Mouse (Mus musculus): Measurements from ENCODE around the gene Phactr2.
"Not testable (repeated sequence)": the region's sequence is repeated elsewhere in the genome, so short reads cannot be mapped to it uniquely, and the experiment has no call there.

The Phactr2 gene

DNA sequence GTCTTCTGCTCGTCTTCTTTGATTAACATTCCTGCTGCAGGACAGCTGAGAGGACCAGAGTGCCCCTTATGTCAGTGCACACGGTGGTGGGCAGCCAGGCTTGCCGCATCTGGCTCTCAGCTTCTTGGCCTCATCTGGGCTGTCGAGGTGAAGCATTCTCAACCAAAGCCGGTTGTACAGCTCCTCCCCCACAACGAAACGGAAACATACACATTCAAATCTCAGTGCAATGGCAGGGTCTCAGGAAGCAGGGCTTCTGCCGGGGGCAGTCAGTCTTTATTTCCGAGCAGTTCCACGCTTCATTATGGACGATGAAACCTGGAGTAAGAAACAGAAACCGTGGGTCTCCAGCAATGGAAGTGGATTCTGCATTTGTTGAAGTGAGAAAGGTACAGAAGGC is 260.3 kb downstream of the Phactr2 start:
- no peak for DNase-seq (ENCODE audit: low spot score in 2 of 2)

GRCm38 (mm10) chr10:13212829-13213228 is 261.4 kb downstream of the Phactr2 start:
- no peak for DNase-seq (ENCODE audit: low spot score in 2 of 2)

- DNase-seq (ENCODE audit: low spot score in 2 of 2): no peak
Measured at GRCm38 (mm10) chr10:13212326-13212725, 261.9 kb downstream of the Phactr2 start.

DNA sequence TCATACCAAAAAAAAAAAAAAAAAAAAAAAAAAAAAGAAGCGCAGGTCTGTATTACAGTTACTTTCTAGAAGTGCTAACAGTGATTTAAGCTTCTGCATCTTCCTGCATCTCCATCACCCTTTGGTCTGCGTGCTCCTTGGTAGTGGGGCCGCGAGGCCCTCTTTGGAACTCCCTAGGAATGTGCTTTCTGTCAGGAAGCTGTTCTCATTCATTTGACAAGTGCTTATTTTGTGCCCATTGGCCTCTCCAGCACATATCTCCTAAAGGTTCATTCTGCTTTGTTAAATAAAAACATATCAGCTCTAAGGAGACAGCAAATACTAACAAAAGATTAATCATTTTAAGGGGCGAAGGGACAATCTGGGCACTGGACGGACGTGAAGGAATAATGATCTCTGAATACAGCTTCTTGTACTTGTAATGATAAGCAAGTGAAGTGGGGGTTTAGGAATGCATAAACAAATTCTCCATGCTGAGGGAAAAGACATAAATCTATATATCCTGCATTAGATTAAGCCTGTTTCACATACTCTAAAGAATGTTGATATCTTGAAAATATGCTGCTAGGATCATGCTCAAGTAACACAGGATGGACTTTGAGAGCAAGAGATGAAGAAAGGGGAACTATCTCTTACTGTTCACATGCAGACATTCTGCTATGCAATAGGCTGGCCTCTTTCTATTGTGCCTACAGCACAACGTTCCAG is 264.1 kb downstream of the Phactr2 start:
- DNase-seq (ENCODE audit: low spot score in 2 of 2): no peak

DNA sequence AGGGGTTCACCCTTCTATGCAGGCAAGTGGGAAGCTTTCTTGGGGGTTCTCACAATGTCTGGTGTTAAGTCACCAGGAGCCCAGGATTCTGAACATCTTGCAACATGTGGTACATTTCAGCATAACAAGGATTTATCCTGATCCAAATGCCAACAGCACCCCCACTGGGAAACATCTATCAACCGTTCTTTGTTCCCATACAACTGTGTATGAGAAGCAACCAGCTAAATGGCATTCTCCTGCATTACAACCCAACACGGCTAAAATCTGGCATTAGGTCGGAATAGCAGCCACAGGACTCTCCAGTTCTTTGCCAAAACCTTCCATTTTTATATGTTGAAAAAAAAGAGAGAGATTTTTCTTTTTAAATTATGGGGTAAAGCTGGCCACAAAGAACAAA is 264.7 kb downstream of the Phactr2 start:
- no peak for DNase-seq (ENCODE audit: low spot score in 2 of 2)

DNA sequence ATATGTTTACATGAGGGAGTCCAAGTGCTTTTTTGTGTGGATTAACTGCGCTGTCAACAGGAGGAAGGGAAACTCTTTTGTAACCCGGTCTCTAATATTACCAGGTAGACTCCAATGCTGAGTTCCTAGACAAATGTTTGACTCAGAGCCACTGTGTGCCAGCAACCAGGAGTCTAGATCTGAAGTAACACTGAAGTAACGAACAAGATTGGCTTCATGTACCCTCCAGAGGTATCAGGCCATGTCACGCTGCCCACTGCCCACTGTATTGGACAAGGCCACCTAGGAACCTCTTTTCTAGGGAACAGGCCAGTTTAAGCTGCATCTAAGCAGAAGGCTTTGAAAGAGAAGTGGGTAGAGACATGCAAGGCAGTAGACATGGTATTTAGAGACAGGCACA is 265.2 kb downstream of the Phactr2 start:
- DNase-seq (ENCODE audit: low spot score in 2 of 2): no peak

DNA sequence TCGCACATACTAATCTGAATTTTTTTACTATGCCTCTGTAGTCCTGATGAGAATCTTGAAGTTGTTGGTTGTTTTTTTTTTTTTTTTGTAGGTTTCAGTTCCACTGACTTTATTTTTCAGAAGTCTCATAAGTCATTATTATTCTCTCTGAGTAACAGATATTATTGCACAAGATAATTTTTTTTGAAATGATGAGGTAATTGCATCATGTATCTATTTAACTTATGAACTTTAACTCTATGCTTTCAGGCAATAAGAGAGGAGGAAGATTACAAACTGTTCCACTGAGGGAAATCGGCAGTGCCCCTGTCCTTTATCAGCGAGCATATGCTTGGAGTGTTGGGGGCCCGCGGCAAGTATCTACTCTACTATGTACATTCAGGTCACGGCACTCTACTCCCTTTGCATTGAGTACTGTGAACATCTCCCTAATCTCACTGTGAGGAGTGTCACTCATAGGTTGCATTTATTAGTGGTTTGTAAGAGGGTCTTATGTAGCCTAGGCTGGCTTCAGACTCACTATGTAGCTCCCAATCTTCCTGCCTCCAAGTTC is 272.4 kb downstream of the Phactr2 start:
- no peak for DNase-seq (ENCODE audit: low spot score in 2 of 2)

- no peak for DNase-seq (ENCODE audit: low spot score in 2 of 2)
Measured at GRCm38 (mm10) chr10:13200862-13201261, 273.4 kb downstream of the Phactr2 start.

- no peak for DNase-seq (ENCODE audit: low spot score in 2 of 2)
Measured at GRCm38 (mm10) chr10:13199234-13199633, 275.0 kb downstream of the Phactr2 start.

DNA sequence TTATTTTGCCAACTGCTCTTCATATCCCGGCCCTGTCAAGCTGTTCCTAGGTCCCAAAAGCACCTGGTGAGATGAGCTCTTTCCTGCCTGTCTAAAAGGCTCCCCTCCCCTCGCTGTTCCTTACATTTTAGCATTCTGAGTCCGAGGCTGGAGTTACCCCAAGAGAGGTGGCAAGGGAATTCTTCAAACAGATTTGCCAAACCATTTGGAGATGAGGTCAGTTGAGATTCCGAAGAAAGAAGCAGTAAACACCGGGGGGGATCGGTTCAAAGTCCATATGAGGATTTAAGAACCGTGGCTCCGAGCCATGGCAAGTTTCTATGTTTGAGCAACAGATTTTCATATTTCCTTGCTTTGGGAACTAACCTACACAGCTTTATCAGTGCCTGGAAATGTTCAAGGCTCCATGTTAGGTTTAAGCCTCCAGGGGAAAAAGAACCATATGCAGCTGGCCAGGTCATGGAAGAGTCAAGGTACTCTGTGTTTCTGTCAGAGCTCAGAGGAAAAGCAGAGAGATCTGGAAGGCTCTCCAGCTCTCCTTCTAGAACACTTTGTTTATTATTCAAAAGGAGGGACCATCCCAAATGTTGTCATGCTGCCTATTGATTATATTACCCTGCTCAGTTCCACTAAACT is 277.2 kb downstream of the Phactr2 start:
- no peak for DNase-seq (ENCODE audit: low spot score in 2 of 2)

DNA sequence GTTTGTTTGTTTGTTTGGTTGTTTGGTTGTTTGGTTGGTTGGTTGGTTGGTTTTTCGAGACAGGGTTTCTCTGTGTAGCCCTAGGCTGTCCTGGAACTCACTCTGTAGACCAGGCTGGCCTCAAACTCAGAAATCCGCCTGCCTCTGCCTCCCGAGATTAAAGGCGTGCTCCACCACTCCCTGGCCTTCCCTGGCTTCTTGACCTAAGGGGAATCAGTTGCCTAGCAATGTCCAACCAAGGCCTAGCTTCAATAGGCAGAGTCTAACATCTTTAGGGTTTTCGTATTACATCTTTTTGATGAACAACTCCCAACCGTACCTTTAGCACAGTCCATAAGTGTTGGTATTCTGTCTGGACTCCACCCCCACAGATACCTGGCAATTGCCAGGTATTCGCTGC is 280.7 kb downstream of the Phactr2 start:
- DNase-seq (ENCODE audit: low spot score in 2 of 2): not testable (repeated sequence)

DNA sequence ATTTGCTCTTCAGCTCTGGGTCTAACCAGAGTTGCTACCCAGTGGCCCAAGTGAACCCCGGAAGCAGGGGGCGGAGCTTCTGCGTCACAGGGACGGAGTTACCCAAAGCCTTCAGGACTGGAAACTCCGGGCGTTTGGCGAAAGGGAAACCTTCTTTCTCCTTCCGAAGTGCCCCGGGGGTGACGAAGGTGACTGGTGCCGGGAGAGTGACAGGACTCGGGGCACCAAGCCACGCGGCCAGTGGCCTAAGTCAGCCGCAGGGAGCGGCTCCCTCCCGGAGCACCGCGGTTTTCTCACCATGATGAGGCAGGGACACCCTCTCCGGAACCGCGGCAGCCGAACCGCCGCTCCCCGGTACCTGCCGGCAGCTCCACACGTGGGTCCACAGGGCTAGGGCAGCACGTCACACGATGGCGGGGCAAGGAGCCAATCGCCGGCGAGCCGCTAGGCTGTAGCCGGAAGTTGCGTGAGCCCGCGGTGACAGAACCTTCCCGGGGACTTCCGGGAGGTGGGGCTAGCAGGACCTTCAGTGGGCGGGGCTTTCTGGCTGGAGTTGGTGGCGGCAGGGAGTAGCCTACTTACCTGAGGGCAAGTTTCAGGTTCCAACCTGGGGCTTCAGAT is 281.4 kb downstream of the Phactr2 start, which contains the start of gene Ltv1:
Gene Ltv1, minus strand, starts transcription at position 438 of the 621 bp plus-strand sequence.
- DNase-seq (ENCODE audit: low spot score in 2 of 2): peak; percentile 94

DNA sequence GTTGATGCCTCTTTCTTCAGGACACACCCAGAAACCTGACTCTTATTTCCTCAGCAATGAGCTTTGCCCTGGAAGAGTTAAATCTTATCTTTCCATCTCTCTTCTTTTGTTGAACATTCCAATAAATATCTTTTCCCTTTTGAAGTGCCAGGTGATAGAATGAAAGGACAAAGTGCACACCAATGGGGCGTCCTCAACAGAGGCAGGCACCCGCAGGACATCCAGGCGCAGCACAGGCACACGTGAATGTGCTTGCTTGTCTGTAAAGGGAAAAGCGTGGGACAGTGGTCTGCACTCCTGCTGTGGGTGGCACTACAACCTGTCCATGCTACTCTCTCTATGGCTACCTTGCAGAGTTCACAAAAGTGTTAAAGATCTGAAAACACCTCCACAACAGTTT is 284.3 kb downstream of the Phactr2 start:
- DNase-seq (ENCODE audit: low spot score in 2 of 2): no peak

DNA sequence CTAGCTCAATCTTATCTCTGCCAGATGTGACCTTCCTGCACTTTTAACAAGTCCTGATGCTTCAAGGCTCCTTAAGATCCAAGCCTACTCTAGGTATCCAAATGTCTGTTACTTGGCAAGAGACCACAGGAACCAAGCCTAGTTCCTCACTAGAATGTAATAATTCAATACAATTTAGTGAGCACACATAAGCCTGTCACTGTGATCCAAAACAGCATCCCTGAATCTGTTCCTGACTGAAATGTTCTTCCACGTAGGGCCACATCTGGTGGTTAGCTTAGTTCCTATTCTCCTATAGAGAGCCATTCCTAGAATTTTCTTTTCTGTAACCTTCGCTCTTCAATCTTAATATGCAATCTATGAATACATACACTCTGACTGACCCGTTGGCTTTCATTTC is 287.5 kb downstream of the Phactr2 start:
- no peak for DNase-seq (ENCODE audit: low spot score in 2 of 2)

DNA sequence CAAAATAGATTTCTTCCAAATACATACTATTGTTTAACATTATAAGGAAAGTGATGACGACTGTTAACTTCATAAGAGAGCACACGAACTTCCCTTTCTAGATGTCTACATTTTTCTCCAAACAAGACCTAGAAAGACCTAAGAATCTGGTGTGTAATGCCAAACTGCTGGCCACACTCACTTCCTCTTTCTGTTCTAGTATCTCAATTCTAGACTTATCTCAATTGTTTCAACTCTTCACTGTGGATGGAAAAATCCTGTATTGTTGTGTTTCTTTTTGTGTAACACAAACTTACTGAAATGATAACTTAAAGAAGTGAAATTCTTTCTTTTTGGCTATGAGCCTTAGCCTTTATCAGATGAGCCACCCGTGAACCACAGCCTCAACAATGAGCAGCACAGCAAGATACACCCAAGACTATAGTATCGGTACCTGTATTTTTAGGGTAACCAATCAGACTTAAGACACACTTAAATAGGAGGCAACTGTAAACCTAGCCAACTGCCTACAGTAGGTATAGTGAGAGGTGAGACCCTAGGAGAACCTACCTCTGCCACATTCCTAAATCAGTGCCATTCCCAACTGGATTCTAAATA is 289.9 kb downstream of the Phactr2 start:
- DNase-seq (ENCODE audit: low spot score in 2 of 2): no peak

DNA sequence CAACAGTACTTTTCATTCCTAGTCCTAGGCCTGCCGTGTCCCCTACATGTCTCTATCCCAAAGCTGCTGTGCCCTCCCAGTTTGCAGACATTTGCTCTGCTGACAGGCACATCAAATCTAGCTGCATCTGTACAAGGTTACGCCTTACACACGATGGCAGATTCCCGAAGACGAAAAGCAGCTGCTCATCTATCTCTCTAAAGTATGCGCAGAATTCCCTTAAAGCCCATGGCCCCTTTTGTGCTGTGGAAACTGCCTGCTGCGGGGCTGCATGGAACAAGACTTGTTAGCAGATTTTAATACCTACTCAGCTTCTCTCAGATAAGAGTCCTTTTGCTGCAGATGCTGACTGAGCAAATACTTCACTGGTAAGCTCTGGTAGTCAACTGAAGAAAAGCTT is 294.0 kb downstream of the Phactr2 start:
- DNase-seq (ENCODE audit: low spot score in 2 of 2): no peak

GRCm38 (mm10) chr10:13177973-13178624 is 296.1 kb downstream of the Phactr2 start, which contains the start of gene Zc2hc1b:
Gene Zc2hc1b (minus strand): TSS chr10:13178023.
- no peak for DNase-seq (ENCODE audit: low spot score in 2 of 2)

DNA sequence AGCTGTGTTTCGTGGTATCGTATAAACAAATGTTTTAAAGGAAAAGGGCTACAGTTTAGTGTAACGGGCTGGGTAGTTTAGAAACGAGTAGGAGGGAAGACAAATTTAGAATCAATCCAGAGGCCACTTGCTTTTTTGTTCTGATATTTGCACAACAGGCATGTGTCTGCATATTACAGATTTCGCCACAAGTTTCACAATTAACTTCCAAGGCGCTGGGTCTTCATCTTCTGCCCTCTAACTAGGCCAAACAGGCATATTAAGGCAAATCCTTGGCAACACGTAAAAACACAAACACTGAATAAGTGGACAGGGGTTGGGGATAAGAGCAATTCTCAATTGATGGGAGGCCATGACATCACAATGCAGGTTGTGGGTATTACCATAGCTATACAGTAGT is 298.3 kb downstream of the Phactr2 start:
- DNase-seq (ENCODE audit: low spot score in 2 of 2): no peak

DNA sequence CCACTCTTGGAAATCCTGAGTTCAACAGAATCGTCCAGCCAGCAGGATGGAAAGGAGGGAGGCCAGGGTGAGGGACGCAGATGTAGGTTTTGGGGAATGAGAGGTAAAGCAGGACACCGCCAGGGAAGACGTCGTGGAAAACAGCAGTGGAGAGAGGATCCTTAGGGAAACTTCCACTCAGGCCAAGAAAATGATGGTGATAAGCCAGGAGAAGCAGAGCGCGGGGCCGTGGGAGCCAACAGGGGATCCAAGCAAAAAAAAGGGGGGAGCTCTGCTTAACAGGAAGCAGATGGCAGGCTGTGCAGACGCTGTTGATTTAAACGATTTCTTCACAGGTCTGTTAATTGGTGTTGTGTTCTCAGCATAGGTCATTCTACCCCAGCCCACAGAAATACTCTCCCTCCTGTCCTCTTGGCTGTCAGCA is 301.4 kb downstream of the Phactr2 start:
- no peak for DNase-seq (ENCODE audit: low spot score in 2 of 2)

- no peak for DNase-seq (ENCODE audit: low spot score in 2 of 2)
Measured at GRCm38 (mm10) chr10:13171461-13171860, 302.8 kb downstream of the Phactr2 start.

DNA sequence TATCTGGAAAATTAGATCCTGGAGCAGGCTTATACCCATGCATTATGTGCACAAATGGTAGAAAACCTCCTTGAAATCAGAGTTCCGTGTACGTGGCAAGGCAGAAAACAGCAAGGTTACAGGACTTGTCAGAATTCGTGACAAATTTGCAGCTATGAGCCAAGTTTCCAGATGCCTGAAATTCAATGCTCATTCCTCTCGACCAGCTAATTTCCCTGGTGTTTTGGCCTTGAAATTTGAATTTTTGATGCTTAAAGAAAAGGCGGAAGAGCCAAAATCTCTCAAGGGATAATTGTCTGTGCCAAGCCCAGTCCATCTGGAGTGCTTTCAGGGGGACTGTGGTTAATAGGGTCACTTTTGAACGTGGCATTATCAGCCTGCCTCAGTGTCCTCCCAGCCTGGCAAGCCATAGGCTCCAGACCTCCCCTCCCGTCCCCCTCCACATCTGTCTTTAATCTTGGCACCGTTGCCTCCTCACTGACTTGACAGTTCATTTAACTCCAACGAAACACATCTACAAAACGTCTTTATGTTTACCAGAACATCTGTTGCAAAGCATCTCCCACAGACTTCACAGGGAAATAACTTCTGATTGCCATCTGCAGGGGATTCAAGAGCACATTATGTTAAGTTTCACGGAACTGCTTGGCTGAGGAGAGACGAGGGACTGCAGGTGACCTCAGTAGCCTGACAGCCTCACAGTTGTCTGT is 303.3 kb downstream of the Phactr2 start:
- DNase-seq (ENCODE audit: low spot score in 2 of 2): no peak
